Mouse (Mus musculus): ENCODE data around the gene Fam189a1.

Fam189a1 gene

DNA sequence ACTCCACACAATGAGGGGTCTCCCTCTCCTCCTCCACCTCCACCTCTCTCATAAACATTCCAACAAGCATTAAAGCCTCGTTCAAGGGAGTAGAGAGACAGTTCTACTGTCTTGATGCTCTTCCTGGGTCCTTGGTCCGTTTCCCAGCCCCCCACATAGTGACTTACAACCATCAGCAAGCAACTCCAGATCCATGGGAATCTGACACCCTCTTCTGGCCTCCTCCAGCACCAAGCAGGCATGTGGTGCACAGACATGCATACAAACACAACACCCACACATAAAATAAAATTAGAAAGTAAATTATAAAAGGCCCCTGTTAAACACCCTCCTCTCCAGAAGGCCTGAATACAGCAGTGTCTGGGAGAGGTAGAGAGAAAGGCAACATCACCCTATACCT, 317.1 kb downstream of the Fam189a1 start:
- DNase-seq (ENCODE audit: low spot score in 2 of 2), result no peak

DNA sequence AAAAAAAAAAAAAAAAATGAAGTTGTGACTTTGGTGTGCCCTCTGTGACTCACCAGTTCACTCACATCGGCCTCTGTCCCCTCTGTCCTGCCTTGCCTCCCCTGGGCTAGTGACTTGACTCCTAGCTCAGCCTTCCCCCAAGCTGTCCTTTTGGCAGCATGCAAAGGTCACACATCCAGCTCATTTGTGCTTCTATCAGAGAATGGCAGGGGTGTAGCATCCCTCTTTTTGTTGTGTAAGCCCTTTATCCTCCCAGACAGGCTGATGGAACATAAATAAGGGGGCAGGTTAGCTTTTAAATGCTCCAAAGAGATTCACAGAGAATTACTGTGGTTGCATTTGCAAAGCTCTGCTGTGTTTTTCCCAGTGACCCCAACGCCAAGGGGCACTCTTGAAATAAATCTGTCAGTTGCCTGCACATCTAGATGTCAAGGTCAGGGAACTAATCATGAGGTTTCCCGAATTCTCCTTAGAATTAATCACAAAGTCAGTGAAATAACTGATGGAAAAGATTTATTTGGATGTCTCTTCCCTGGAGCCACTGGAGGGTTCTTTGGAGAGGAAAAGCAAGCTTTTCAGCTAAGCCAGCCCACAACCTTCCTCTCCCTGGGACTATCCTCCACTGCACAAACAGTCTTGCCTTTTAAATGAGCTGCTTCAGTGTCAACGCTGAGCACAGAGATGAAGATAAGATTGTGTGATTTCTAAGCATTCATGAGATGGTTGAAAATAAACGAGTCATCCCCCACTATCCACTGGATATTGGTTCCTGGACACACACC, 326.0 kb downstream of the Fam189a1 start:
- DNase-seq (ENCODE audit: low spot score in 2 of 2), result no peak

DNA sequence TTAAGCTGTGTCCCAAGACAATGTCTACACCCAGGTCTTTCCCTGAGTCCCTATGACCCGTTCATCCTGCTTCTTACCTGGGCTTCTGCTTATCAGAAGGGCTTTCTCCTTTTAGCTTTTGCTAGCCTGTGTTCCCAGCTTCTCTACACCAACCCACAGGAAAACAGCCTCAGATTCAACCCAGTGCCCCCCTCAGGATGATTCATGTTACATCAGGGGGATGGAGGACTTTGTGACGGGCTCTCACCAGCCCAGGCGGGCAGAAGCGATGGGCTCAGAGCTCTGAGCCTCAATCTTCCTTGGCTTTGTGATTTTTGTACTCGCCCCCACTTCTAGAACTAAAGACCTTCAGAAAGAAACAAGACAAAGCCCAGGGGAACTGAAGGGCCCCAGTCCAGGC, 335.3 kb downstream of the Fam189a1 start:
- DNase-seq (ENCODE audit: low spot score in 2 of 2), result no peak

DNA sequence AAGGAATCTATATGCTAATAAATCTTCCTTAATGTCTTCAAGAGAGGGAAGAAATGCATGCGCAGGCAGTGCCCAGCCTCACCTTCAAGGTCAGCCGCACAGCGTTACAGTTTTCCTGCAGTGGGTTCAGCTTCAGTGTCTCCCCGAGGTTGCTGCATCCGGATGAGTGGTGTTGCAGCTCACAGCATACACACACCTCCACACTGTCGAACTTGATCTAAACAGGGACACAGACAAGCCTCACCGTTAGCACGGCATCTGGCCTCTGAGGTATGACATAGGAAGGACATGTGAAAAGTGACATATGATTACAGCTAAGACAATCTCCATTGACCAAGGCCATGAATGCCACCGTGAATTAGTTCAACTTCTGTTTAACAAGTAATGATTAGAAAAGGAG, 336.7 kb downstream of the Fam189a1 start:
- DNase-seq (ENCODE audit: low spot score in 2 of 2), result no peak

DNA sequence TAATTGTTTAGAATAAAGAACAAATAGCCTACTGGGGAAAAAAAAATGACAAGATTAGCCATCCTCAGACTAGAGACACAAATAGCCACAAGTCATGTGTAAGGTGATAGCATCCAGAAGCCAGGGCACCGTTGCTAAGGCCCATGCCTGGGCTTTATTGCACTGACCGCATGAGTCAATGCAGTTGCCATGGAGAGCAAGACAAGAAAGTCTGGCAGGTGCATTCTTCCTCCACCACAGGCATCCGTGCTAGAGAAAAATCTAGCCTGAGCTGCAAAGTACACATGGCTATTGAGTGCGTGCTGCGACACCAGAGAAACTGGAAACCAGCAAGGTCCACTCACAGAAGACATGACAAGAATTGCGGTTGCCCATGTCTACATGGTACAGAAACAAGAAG, 347.5 kb downstream of the Fam189a1 start:
- no peak for DNase-seq (ENCODE audit: low spot score in 2 of 2)

DNA sequence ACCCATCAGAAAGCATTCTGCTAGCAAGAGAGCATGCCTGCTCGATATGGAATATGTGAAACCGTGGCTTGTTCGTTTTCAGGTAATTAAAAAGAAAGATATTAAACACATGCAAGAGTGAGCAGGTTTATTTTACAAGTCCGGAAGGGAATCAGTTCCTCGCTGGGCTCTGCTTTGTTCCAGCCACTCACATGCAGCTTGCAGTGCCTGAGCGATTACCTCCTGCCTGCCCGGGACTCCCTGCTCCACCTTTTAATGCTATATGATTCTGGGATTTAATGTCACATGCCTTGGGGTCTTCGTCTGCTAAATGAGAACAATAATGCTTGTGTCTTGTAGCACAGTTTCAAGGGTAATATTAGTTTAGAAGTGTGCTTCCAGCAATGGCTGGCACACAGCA, 351.3 kb downstream of the Fam189a1 start:
- DNase-seq (ENCODE audit: low spot score in 2 of 2), result no peak

DNA sequence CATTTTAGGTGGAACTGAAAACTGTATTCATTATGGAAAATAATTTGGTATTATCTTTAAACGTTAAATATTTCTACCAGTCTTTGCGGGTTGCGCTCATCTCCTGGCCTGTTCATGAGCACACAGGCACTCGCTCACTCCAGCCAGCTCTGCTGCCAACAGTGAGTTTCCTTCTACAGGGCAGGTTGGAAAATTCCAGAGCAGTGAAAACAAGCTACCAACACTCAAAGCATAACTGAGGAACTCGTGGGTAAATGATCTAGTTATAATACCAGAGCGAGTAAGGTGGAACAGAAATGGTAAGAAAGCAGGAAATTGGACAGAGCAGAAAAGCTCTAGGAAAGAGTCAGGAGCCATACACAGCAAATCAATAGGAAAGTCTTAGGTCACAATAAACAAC, 360.8 kb downstream of the Fam189a1 start:
- no peak for DNase-seq (ENCODE audit: low spot score in 2 of 2)

DNA sequence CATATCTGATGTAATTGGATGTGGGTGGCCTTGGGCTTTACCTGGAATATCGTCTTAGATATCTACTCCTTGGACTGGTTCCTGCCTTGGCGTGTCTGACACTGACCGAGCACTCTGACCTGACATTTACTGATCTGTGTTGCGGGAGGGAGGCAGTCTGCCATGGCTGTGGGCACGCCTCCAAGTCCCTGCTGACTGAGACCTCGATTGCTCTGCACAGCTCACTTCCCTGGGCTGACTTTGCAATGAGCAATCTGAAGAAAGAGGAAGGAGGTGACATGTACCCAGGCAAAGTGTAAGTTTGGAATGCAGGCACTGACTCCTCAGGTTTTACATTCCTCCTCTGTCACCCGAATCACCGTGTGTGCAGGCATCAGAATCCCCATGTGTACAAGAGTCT, 364.3 kb downstream of the Fam189a1 start:
- no peak for DNase-seq (ENCODE audit: low spot score in 2 of 2)

DNA sequence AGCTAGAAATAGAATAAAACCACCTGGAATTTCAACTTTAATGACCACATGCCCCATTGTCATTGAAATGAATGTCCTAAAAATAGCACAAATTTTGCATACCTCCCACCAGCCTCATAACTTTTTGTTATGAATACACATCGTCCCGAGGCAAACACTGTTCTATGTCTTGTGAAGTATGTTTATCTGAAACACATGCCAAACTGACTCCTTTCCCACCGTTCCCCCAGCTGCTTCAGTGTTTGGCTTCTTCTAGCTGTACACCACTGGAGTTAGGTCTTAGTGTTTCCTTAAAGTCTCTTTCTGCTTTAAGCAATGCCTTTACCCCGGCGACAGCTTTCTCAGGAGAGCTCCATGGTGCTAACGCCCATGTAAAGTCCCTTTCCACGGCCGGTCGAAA, 365.2 kb downstream of the Fam189a1 start:
- DNase-seq (ENCODE audit: low spot score in 2 of 2), result no peak

DNA sequence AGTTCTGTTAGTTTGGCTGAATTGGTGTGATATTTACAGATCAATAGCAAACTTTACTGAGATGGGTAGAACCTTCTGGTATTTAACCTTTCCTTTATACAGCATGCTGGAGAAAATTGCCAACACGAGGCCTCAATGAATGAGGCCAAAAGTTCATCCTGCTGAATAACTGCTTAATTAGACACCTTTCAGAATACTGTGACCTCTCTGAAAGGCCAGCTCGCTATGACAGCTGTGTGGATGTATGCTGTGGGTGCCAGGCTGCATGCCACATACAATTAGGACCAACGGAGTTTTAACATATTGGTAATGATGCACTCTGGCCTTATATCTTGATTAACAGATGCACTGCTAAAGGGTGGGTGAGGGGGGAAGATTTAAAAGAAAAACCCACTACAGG, 371.3 kb downstream of the Fam189a1 start:
- DNase-seq (ENCODE audit: low spot score in 2 of 2), result no peak

DNA sequence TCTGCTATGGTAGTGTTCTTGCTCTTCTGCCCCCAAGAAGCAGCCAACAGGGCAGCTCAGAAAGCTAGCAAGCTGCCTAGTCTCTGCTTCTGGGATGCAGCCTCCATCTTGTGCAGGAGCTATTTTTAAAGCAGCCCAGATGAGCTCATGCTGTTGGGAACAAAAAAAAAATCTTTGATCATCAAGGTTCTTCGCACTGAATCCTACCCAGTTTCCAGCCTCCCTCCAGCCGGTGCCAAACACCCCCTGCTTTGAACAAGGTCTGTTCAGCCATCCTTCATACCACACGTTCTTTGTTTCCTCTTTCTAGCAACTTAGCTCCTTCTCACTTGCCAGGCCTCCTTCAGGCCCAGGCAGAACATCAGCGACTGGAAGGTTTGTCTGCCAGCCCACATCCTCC, 376.9 kb downstream of the Fam189a1 start:
- DNase-seq (ENCODE audit: low spot score in 2 of 2), result no peak

DNA sequence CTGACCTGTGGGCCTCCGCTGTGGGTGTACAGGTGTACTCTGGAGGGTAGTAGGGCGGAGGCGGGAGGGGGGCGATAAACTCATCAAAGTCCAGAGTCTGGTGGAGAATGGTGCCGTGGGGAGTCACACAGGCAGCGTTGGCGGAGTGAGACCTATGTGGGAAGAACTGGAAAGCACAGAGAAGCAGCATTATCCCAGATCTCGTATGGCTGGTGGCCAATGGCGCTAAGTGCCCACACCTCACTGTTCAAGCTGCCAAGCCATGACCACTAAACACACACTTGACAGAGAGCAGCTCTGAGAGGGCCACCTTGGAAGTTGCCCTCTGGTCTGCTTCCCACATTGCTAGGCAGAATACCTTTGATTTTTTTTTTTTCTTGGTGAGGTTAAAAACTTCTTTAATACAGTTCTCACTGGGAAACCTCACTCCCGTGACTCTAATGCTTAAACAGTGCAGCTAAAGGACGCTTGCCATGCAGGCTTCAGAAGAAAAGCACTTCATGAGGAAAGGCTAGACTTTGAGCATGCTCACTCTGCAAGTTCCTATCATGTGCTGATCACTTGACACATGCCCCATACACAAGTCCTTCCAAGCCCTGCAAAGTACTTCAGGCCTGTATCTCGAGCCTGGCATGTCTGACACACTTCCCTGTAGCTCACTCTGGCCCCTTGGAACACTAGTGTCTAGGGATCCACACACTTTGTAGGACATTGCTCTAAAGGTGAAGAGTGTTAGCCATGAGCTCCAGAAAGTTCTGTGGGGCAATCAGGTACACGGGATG, 379.5 kb downstream of the Fam189a1 start:
- DNase-seq (ENCODE audit: low spot score in 2 of 2), result no peak

DNA sequence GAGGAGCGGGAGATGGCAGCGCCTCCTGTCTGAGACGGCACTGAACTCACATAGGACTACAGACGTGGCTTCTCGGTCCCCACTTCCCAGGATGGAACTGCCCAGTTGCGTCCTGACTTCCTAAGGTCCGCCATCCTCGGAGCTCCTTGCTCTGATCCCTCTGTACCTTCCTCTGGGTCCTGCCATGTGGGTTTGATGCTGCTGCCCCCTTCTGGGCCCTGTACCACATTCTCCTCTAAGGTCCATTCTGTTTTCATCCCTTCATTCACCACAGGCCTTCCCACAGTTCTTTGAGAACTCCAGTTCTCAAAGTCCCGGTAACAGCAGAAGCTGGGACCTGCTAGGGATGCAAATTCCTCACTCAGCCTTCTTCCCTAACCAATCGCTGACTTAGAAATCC, 382.9 kb downstream of the Fam189a1 start:
- no peak for DNase-seq (ENCODE audit: low spot score in 2 of 2)

DNA sequence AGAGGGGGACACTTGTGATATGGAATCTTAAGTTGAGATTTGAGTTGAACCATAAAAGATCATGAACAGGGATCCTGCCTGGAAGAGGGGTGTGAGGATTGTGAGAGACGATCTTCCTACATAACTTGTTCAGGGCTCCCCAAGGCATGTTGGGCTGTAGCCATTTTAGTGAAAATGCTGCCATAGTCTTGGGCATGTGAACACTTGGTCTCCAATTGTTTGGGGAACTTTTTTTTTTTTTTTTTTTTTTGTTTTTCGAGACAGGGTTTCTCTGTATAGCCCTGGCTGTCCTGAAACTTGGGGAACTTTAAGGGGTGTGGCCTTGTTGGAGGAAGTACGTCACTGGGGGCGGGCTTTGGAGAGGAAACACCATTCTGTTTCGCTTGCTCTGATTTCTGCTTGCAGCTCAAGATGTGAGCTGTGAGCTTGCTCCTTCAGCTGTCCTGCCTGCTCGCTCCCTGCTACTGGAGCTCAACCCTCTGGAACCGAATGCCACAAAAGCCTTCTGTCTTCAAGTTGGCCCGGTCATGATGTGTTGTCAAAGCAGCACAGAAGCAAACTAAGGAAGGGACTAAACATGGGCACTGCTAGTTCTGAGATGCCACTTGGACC, 385.5 kb downstream of the Fam189a1 start:
- no peak for DNase-seq (ENCODE audit: low spot score in 2 of 2)

DNA sequence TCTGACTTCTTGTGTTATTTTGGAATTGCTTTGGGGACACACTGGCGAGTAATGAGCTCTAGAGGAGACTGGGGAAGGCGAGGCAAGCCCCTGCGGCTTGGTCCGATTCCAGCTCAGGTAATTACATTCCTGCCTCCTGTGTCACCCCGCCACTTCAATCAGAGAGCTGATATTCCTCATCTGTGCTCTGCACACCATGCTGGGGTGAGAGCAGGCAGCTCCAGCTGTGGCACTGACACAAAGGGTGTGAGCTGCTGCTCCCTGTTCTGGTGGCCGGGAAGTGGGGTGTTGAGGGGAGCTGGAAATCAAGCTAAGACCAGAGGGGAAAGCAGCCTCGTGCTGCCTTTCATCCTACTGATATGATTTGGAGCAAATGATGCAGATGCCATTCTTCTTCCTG, 386.6 kb downstream of the Fam189a1 start:
- DNase-seq (ENCODE audit: low spot score in 2 of 2), result no peak

DNA sequence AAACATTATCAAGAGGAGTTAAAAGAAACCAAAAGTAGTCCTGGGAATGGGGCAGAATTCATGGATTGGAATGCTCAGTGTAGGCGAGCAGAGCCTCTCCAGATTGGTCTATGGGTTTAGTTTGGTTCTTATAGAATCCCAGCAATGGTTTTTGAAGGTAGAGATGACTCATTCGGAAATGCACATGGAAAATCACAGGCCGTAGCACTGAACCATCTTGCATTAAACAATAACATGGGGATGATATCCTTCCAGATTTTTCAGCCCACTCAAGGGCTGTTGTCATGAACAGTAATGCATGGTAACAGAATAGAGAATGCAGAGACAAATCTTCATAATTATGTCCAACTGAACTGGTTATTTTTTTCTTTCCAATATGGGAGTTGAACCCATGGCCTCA, 390.8 kb downstream of the Fam189a1 start:
- no peak for DNase-seq (ENCODE audit: low spot score in 2 of 2)

DNA sequence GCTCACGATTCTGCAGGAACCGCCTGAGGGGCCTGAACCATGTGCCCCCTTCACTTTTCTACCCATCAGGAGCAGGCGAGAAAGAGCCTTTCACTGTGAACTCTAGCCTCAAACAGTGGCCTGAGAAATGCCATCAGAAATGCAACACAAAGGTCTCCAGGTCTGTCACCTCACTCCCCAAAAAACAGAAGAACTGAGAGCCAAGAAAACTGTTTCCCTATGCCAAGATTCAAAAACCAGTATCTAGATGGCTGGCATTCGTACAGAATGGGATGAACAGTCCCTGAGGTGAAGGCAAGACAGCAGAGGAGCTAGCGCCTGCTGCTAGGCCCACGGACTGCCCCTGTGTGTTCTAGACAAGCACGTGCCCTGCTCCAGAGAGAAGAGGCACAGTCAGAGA, 401.2 kb downstream of the Fam189a1 start:
- no peak for DNase-seq (ENCODE audit: low spot score in 2 of 2)

DNA sequence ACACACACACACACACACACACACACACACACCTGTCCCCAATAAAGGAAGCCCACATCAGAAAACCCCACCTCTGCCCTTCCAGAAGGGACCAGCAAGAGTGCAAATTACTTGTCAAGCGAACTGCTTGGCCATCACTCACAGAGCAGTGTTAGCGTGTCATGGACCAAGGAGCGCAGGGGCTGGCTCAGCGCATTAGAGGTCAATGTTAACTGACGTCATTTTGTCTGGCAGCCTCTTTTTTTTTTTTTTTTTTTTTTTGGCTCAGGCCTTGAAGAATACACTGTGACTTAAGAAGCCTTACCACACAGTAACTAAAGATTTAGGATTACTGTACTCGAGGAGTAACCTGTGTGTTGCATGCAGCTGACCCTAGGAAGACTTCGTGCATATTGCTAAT, 402.2 kb downstream of the Fam189a1 start:
- DNase-seq (ENCODE audit: low spot score in 2 of 2), result no peak

DNA sequence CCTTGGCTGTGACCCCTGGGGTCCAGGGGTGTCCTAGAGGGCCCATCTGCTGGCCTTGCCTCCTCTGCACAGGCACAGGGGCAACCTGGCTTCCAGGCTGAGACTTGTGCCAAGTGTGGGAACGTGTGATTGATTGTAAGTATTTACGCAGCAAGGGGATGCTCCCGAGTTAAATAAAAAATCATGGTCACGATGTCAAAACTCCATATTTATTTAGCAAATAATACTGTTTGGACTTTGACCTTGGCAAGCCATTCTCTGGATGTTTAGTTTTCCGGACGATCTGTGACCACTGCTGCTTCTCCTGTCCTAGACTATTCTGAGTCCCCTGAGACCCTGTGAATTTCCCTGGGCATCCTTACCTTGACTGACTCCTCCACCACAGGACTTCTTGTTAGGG, 402.7 kb downstream of the Fam189a1 start:
- DNase-seq (ENCODE audit: low spot score in 2 of 2), result no peak

DNA sequence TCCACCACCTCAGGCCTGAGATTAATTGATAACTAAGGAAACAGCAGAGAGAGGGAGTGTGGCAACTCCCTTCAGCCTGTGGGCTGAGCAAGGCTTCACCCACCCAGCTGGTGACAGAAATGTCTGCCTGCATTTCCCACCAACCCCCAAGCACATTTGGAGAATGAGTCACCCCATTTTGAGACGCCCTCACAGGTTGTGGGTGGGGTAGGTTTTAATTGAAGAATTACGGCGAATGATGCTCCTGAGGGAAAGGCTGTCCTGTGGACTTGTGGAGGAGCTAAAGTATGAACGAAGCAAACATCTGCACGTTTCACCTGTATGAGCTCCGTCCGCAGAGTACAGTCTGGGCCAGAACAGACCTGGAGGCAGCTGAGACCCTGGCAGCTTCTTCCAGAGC, 404.2 kb downstream of the Fam189a1 start:
- no peak for DNase-seq (ENCODE audit: low spot score in 2 of 2)

DNA sequence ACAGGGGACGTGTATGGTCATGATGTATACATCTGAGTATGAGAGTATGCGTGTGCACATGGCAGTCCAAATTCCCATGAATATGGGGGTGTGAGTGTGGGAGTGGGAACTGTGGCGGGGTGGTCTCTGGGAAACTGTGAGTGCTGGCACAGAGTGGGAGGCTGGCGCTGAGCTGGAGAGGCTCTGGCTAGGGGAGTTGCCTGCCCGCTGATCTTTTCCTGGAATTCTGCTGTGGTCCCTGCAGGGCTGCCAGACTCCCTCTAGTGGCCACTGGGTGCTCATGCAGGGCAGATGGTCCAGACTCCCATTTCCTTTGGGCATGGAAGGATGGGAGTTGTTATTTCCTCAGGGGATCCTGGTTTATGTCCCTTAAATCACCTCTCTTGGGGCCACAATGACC, 404.9 kb downstream of the Fam189a1 start:
- DNase-seq (ENCODE audit: low spot score in 2 of 2), result peak; percentile 6 to 21

DNA sequence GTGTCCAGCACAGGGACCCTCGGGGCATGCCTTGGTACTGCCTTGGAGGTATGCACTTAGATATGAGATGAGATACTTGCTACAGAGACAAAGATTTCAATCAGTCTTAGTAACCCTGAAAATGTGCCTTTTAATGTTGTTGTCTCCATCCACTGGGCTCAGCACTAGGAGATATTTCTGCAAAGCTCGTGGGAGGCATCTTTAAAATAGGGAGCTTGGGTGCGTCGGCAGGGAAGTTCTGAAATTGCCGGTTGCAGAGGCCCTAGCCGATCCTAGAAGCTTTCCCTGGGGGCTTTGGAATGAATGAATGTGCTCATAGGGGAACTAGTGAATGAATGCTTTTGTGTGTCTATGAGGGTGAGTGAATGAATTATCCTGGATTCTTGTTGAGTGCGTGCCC, 412.8 kb downstream of the Fam189a1 start:
- no peak for DNase-seq (ENCODE audit: low spot score in 2 of 2)

All from spleen, postnatal 10 days (tissue).